Mouse (Mus musculus): ENCODE measurements around the gene Susd3. TPM values are rescaled to one million over a fixed set of nuclear protein-coding genes. Genes with fewer than 3 reads are reported as not detected.

Susd3 gene
- polyA plus RNA-seq, 1 experiment, result 16.2 TPM

- no peak for DNase-seq
- 94% methylated on average over 7 of the region's 7 CpGs for WGBS
- no peaks in the 10 kb centered on the region for H3K27me3 ChIP-seq (ENCODE audit: control insufficient read depth, insufficient read depth, low read length)
- no peak overlapping the region for H3K4me3 ChIP-seq (ENCODE audit: control insufficient read depth, insufficient read depth, low read length)
- H3K36me3 ChIP-seq (ENCODE audit: control insufficient read depth, insufficient read depth, low read length), result no peaks in the 10 kb centered on the region
- H3K27ac ChIP-seq (ENCODE audit: control insufficient read depth, insufficient read depth, low read length), result no peak overlapping the region
- peaks cover 19% of the 10 kb centered on the region for H3K4me1 ChIP-seq (replicated peaks; ENCODE audit: control insufficient read depth, insufficient read depth, low read length)
- TF ChIP-seq CTCF (IDR thresholded peaks at IDR 0.05; ENCODE audit: borderline replicate concordance, control insufficient read depth, extremely low read depth, insufficient read depth, low read length, poor library complexity), result no peak
- no peak for TF ChIP-seq POLR2A (IDR thresholded peaks at IDR 0.05; ENCODE audit: control insufficient read depth, extremely low read depth, insufficient read depth, low read length, poor library complexity)
These were observed 48.6 kb downstream of the Susd3 start for GRCm38 (mm10) chr13:49199891-49200290.

DNA sequence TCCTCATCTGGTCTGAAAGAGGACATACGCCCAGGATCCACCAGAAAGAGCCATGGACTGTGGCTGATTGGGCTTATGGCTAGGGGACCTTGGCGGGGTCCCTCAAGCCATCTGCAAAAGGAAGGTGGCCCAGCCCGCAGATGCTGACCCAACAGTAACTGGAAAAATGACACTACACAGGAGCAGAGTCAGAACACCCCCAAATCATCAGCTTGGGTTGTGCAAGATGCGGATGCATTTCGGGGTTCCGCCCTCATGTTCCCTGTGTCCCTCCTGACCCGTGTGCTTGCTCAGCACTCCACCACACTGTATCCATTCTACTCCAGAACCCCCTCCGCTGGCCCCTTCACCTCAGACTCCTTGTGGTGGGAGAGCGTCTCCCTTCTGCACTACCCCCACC, 49.8 kb downstream of the Susd3 start:
- H3K4me1 ChIP-seq (replicated peaks; ENCODE audit: control insufficient read depth, insufficient read depth, low read length), result peaks cover 19% of the 10 kb centered on the region
- no peaks in the 10 kb centered on the region for H3K36me3 ChIP-seq (ENCODE audit: control insufficient read depth, insufficient read depth, low read length)
- DNase-seq, result no peak
- no peaks in the 10 kb centered on the region for H3K27me3 ChIP-seq (ENCODE audit: control insufficient read depth, insufficient read depth, low read length)
- no peak overlapping the region for H3K27ac ChIP-seq (ENCODE audit: control insufficient read depth, insufficient read depth, low read length)
- 94% methylated on average over 9 of the region's 9 CpGs for WGBS
- TF ChIP-seq POLR2A (IDR thresholded peaks at IDR 0.05; ENCODE audit: control insufficient read depth, extremely low read depth, insufficient read depth, low read length, poor library complexity) (no peak), CTCF (IDR thresholded peaks at IDR 0.05; ENCODE audit: borderline replicate concordance, control insufficient read depth, extremely low read depth, insufficient read depth, low read length, poor library complexity) (no peak)
- no peak overlapping the region for H3K4me3 ChIP-seq (ENCODE audit: control insufficient read depth, insufficient read depth, low read length)

- Histone ChIP-seq H3K4me1 (replicated peaks; ENCODE audit: control insufficient read depth, insufficient read depth, low read length) (peaks cover 19% of the 10 kb centered on the region), H3K27me3 (ENCODE audit: control insufficient read depth, insufficient read depth, low read length) (no peaks in the 10 kb centered on the region), H3K4me3 (ENCODE audit: control insufficient read depth, insufficient read depth, low read length) (no peak overlapping the region), H3K36me3 (ENCODE audit: control insufficient read depth, insufficient read depth, low read length) (no peaks in the 10 kb centered on the region), H3K27ac (ENCODE audit: control insufficient read depth, insufficient read depth, low read length) (no peak overlapping the region)
- TF ChIP-seq POLR2A (IDR thresholded peaks at IDR 0.05; ENCODE audit: control insufficient read depth, extremely low read depth, insufficient read depth, low read length, poor library complexity) (no peak), CTCF (IDR thresholded peaks at IDR 0.05; ENCODE audit: borderline replicate concordance, control insufficient read depth, extremely low read depth, insufficient read depth, low read length, poor library complexity) (no peak)
- DNase-seq, result no peak
- 10% methylated on average over 6 of the region's 6 CpGs for WGBS
These were observed 51.7 kb downstream of the Susd3 start for GRCm38 (mm10) chr13:49196766-49197165.

DNA sequence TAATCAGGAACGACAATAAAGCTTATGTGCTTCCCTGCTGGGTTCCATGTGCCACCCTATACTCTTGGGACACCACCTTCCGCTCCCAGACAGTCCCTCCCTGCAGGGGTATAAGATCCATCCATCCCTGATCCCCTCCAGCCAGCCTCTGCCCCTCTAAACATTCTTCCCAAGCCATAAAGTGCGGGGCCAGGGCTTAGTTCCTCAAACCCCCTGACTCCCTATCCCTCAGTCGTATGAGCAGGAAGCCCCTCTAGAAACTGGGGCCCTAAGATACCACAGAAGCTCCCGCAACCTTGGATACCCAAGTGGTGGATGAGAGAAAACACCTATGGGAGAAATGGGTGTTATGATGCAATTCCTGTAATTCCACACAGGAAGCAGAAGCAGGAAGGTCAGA, 52.3 kb downstream of the Susd3 start:
- no peak for DNase-seq
- Histone ChIP-seq H3K4me1 (replicated peaks; ENCODE audit: control insufficient read depth, insufficient read depth, low read length) (peaks cover 19% of the 10 kb centered on the region), H3K27ac (ENCODE audit: control insufficient read depth, insufficient read depth, low read length) (no peak overlapping the region), H3K4me3 (ENCODE audit: control insufficient read depth, insufficient read depth, low read length) (no peak overlapping the region), H3K36me3 (ENCODE audit: control insufficient read depth, insufficient read depth, low read length) (no peaks in the 10 kb centered on the region), H3K27me3 (ENCODE audit: control insufficient read depth, insufficient read depth, low read length) (no peaks in the 10 kb centered on the region)
- WGBS, result 80% methylated on average over 5 of the region's 5 CpGs
- TF ChIP-seq POLR2A (IDR thresholded peaks at IDR 0.05; ENCODE audit: control insufficient read depth, extremely low read depth, insufficient read depth, low read length, poor library complexity) (no peak), CTCF (IDR thresholded peaks at IDR 0.05; ENCODE audit: borderline replicate concordance, control insufficient read depth, extremely low read depth, insufficient read depth, low read length, poor library complexity) (no peak)

DNA sequence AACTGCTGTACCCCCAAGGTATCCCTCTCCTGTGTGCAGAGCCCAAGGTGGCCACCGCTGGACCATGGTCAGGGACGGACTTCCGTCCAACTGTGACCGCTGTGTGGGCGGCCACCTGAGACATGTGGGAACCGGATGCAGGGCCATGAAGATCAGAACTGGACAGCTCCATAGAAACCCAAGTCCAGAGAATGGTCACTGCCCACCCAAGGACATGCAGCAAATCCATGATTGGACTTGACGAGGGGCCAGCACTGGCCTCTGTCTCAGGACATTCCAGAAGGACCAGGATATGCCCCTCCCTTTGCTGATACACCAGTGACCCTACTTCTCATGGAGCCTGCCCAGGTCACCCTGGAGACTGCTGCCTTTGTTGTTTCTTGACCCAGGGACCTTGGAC, 52.9 kb downstream of the Susd3 start:
- Histone ChIP-seq H3K36me3 (ENCODE audit: control insufficient read depth, insufficient read depth, low read length) (no peaks in the 10 kb centered on the region), H3K4me3 (ENCODE audit: control insufficient read depth, insufficient read depth, low read length) (no peak overlapping the region), H3K27me3 (ENCODE audit: control insufficient read depth, insufficient read depth, low read length) (no peaks in the 10 kb centered on the region), H3K27ac (ENCODE audit: control insufficient read depth, insufficient read depth, low read length) (no peak overlapping the region), H3K4me1 (replicated peaks; ENCODE audit: control insufficient read depth, insufficient read depth, low read length) (peaks cover 14% of the 10 kb centered on the region)
- no peak for DNase-seq
- WGBS, result 97% methylated on average over 7 of the region's 7 CpGs
- TF ChIP-seq CTCF (IDR thresholded peaks at IDR 0.05; ENCODE audit: borderline replicate concordance, control insufficient read depth, extremely low read depth, insufficient read depth, low read length, poor library complexity), result no peak
- no peak for TF ChIP-seq POLR2A (IDR thresholded peaks at IDR 0.05; ENCODE audit: control insufficient read depth, extremely low read depth, insufficient read depth, low read length, poor library complexity)

DNA sequence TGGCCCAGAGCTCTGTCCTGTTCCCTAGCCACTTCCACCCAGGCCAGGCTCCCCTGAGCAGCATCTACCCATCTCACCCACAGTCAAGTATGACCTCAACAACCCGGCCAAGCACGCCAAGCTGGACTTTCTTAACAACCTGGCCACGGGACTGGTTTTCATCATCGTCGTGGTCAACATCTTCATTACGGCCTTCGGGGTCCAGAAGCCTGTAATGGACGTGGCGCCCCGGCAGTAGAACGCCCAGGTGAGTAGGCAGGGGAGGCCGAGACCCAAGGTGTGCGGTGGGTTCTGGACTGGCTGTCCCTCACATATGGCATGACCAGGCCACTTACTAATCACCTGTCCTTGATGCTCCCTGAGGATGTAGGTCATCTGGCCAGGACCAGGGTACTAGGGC, 53.7 kb downstream of the Susd3 start:
- DNase-seq, result no peak
- H3K4me3 ChIP-seq (ENCODE audit: control insufficient read depth, insufficient read depth, low read length), result no peak overlapping the region
- peaks cover 11% of the 10 kb centered on the region for H3K4me1 ChIP-seq (replicated peaks; ENCODE audit: control insufficient read depth, insufficient read depth, low read length)
- no peaks in the 10 kb centered on the region for H3K27me3 ChIP-seq (ENCODE audit: control insufficient read depth, insufficient read depth, low read length)
- no peak for TF ChIP-seq CTCF (IDR thresholded peaks at IDR 0.05; ENCODE audit: borderline replicate concordance, control insufficient read depth, extremely low read depth, insufficient read depth, low read length, poor library complexity)
- no peak for TF ChIP-seq POLR2A (IDR thresholded peaks at IDR 0.05; ENCODE audit: control insufficient read depth, extremely low read depth, insufficient read depth, low read length, poor library complexity)
- WGBS, result 95% methylated on average over 13 of the region's 13 CpGs
- H3K27ac ChIP-seq (ENCODE audit: control insufficient read depth, insufficient read depth, low read length), result no peak overlapping the region
- H3K36me3 ChIP-seq (ENCODE audit: control insufficient read depth, insufficient read depth, low read length), result no peaks in the 10 kb centered on the region

GRCm38 (mm10) chr13:49193650-49194049, 54.9 kb downstream of the Susd3 start:
- Histone ChIP-seq H3K36me3 (ENCODE audit: control insufficient read depth, insufficient read depth, low read length) (no peaks in the 10 kb centered on the region), H3K4me3 (ENCODE audit: control insufficient read depth, insufficient read depth, low read length) (no peak overlapping the region), H3K4me1 (replicated peaks; ENCODE audit: control insufficient read depth, insufficient read depth, low read length) (peaks cover 12% of the 10 kb centered on the region), H3K27me3 (ENCODE audit: control insufficient read depth, insufficient read depth, low read length) (no peaks in the 10 kb centered on the region), H3K27ac (ENCODE audit: control insufficient read depth, insufficient read depth, low read length) (no peak overlapping the region)
- WGBS, result 97% methylated on average over 17 of the region's 17 CpGs
- no peak for DNase-seq
- no peak for TF ChIP-seq POLR2A (IDR thresholded peaks at IDR 0.05; ENCODE audit: control insufficient read depth, extremely low read depth, insufficient read depth, low read length, poor library complexity)
- no peak for TF ChIP-seq CTCF (IDR thresholded peaks at IDR 0.05; ENCODE audit: borderline replicate concordance, control insufficient read depth, extremely low read depth, insufficient read depth, low read length, poor library complexity)
